Mouse (Mus musculus) adrenal gland, postnatal 25 days (tissue): ENCODE results near the gene Ms4a4b. TPM values are rescaled to one million over a fixed set of nuclear protein-coding genes. Genes with fewer than 3 reads are reported as not detected.
"Not testable (repeated sequence)": the region's sequence is repeated elsewhere in the genome, so short reads cannot be mapped to it uniquely, and the experiment has no call there.

Experiments used
- DNase-seq: peaks from one replicate; pipeline ENCODE4 v3.0.0; 2021; ENCODE audit warnings: mixed read lengths
- long read RNA-seq: library from polyadenylated mRNA; stranded (forward); transcript quantifications from one replicate; pipeline ENCODE4 v2.0.0, GENCODE M21; 2021
- total RNA-seq: library from RNA; stranded (reverse); gene quantifications from 2 replicates; pipeline ENCODE4 v1.2.3, GENCODE M21; 2021

Ms4a4b gene
- 0.94 TPM in 1 of 2 replicates, not detected in the other for total RNA-seq
- long read RNA-seq = 0 reads

GRCm38 (mm10) chr19:11443338-11443737, at the start of gene Ms4a4b:
TSS of gene Ms4a4b (plus strand) at chr19:11443553.
- DNase-seq = no peak

GRCm38 (mm10) chr19:11395769-11396168, 47.6 kb upstream of the Ms4a4b start:
- DNase-seq = no peak

DNA sequence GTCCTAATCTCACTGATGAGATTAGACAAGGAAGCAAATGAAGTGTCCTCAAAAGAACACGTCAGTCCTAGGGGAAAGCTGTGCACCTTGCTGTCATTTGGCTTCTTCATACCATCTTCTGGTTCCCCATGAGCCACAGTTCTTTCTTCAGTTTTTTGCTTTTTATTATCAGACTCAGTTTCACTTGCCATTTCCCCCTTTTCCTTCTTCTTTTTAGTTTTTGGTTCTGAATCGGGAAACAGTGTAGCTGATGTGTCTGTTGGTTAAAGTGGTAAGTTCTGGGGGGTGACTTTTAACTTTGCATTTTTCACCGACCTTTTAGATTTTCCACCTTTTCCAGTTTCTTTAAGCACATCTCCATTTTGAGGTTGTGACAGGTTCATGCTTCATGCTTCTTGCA, 38.8 kb upstream of the Ms4a4b start, which contains the start of gene Ms4a4c:
Gene Ms4a4c (plus strand): TSS at position 244 of the 400 bp plus-strand sequence.
- DNase-seq = no peak

- no peak for DNase-seq
These were observed 35.9 kb upstream of the Ms4a4b start for GRCm38 (mm10) chr19:11407428-11407827.

DNA sequence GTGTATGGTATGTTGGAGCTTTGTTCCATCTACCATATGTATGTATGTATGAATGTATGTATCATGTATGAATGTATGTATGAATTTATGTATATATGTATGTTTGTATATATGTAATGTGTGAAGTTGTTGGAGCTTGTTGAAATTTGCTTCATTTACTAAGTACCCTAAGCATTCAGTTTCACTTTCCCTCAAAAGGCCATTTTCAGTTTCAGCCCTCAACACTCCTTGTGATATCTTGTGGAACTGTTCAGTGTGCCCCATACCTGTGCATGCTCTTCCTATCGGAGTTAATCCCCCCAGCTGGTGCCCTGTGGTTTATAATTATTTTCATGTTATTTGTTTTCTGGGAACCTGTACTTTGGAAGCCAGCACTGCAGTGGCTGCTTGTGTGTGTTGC, 34.8 kb upstream of the Ms4a4b start:
- DNase-seq = no peak

DNA sequence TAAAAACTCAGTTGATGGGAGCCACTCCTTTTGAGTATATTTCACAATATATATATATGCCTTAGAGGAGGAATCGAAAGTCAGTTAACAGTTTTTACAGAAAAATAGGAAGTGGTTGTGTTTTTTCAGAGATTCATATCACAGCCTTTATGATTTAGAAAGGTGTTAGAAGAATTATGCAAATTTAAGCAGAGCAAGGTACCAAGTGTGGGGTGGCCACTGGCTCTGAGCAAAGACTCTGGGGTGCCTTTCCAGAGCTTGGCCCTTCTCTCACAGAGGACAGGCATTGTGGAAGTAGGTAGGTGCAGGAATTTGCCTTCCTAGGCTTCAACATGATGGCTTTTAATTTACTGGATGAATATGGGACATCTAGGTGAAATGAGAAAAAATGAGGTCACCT, 31.7 kb upstream of the Ms4a4b start:
- no peak for DNase-seq

- no peak for DNase-seq
These were observed 29.3 kb upstream of the Ms4a4b start for GRCm38 (mm10) chr19:11414084-11414483.

GRCm38 (mm10) chr19:11415581-11415980, 27.8 kb upstream of the Ms4a4b start:
- no peak for DNase-seq

- not testable (repeated sequence) for DNase-seq
These were observed 24.5 kb upstream of the Ms4a4b start for GRCm38 (mm10) chr19:11418865-11419264.

- DNase-seq = not testable (repeated sequence)
These were observed 12.1 kb upstream of the Ms4a4b start for GRCm38 (mm10) chr19:11431209-11431608.

GRCm38 (mm10) chr19:11435058-11435834, 8.1 kb upstream of the Ms4a4b start:
- no peak for DNase-seq

DNA sequence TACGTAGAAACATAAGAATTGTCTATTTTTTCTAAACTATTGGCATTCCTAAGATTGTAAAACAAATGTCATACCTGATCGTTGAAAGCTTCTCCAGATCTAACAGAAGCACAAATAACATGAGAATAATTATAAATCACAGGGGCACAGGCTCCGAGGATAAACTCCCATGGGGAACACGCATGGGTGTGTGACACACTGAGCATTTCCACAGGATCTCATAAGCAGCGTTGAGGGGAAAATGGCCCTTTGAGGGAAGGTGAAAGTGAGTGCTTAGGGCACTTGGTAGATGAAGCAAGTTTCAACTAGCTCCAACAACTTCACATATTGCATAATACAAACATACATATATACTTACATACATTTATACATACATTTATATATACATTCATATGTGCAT, 611 bp downstream of the Ms4a4b start:
- DNase-seq = no peak

- DNase-seq = no peak
These were observed 3.9 kb downstream of the Ms4a4b start for GRCm38 (mm10) chr19:11447238-11447637.

- DNase-seq = not testable (repeated sequence)
These were observed 15.7 kb downstream of the Ms4a4b start for GRCm38 (mm10) chr19:11459041-11459440.

GRCm38 (mm10) chr19:11464795-11465194, 21.4 kb downstream of the Ms4a4b start:
- not testable (repeated sequence) for DNase-seq

DNA sequence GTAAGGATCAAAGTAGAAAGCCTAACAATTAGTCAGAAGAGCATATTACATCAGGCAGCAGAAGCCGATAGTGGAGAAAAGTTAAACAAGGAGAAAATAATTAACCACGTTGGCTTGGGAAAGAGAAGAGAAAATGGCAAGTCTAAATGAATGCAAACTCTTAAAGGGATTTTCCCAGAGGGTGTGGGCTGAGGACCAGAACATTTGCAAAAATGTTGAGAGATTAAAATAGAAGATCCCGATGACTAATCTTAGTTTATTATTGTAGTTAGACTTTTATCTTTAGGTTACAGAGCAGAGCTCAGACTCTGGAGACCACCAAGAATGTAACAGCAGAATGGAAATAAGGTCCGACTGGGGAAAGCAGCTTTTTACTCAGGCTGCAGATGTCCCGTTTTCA, 23.1 kb downstream of the Ms4a4b start:
- no peak for DNase-seq

DNA sequence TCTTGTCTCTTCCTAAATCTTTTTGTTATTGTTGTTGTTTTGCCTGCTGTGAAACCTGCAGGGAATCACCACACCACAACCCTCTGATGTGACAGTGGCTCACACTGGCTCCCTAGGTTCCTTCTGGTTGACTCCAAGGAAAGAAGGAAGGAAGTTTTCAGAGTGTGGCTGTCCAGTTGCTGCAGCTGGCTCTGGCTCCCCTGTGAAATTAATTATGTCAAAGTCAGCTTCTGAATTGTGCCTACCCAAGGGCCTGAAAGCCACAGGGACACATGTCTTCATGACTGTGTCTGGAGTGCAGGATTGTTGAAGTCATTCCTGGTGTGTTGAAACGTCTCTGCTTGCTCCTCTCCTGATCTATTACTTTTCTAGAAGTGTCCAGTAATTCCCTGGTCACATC, 25.0 kb downstream of the Ms4a4b start:
- DNase-seq = not testable (repeated sequence)

GRCm38 (mm10) chr19:11469215-11469614, 25.9 kb downstream of the Ms4a4b start, which contains the start of gene Ms4a6c:
TSS of gene Ms4a6c (plus strand) at chr19:11469366.
- not testable (repeated sequence) for DNase-seq

GRCm38 (mm10) chr19:11479714-11480113, 36.4 kb downstream of the Ms4a4b start:
- no peak for DNase-seq

- no peak for DNase-seq
These were observed 39.3 kb downstream of the Ms4a4b start for GRCm38 (mm10) chr19:11482684-11483083.

DNA sequence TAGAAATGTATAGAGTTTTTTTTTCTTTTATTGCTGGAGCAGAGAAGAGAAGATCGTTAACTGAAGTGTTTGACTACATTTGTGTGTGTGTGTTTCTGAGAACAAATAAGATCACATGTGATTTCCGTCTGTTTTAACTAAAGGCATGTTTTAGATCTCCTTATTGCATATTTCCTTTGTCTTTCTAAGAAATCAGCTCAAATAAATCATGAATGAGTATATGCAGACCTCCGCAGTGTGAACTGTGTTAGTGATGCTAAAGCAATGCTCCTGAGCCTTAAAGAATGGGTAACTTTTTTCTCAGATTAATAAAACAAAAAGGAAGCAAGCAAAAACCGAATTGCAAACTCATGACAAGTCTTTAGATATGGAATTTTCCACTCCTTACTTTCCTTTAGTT, 40.6 kb downstream of the Ms4a4b start:
- DNase-seq = no peak

DNA sequence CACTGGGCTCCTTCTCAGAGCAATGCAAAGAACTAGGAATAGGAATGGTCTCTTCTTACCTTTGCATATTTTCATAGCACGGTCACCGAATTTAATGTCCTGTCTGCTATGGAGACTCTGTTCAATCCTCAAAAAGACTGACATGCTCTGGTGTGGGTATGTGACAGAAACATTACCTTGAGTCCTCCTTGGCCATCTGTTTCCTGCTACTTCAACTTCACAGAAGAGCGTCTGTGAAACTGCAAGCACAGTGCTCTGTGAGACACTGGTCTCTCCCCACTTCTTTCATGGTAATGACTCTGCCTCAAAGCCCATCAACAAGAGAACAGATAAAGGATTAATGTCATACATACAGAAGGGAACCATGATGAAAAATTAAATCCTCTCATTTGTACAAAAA, 41.0 kb downstream of the Ms4a4b start:
- DNase-seq = no peak

GRCm38 (mm10) chr19:11485266-11485665, 41.9 kb downstream of the Ms4a4b start:
- no peak for DNase-seq

GRCm38 (mm10) chr19:11485746-11486145, 42.4 kb downstream of the Ms4a4b start, which contains the start of gene Gm8369:
TSS of gene Gm8369 (plus strand) at chr19:11485938.
- DNase-seq = no peak
